Mouse (Mus musculus): Measurements from ENCODE around the gene Pmepa1. TPM values are rescaled to one million over a fixed set of nuclear protein-coding genes. Genes with fewer than 3 reads are reported as not detected.

Gene Pmepa1
- polyA plus RNA-seq, 1 experiment from 2014 or later = 5.3 TPM

GRCm38 (mm10) chr2:173217763-173218258 is 58.5 kb downstream of the Pmepa1 start:
- no peaks in the 10 kb centered on the region for H3K36me3 ChIP-seq (ENCODE audit: control insufficient read depth, insufficient read depth, low read length)
- no peaks in the 10 kb centered on the region for H3K27me3 ChIP-seq (ENCODE audit: control insufficient read depth, insufficient read depth, low read length)
- 97% methylated on average over 5 of the region's 5 CpGs for WGBS
- no peak overlapping the region for H3K4me3 ChIP-seq (ENCODE audit: low read depth, low read length)
- no peaks in the 10 kb centered on the region for H3K9me3 ChIP-seq (ENCODE audit: control insufficient read depth, low read length)
- no peak overlapping the region for H3K9ac ChIP-seq (ENCODE audit: low read length)
- peak; percentile 8 for DNase-seq (ENCODE audit: low spot score)
- no peak overlapping the region for H3K4me2 ChIP-seq (ENCODE audit: low read depth)
- ATAC-seq (ENCODE audit: insufficient read depth, low FRiP score, low TSS enrichment) = no peak
- H3K27ac ChIP-seq (ENCODE audit: low read depth, low read length) = no peak overlapping the region
- H3K4me1 ChIP-seq (ENCODE audit: control insufficient read depth, insufficient read depth, low read length) = no peaks in the 10 kb centered on the region

GRCm38 (mm10) chr2:173217246-173217645 is 59.1 kb downstream of the Pmepa1 start:
- Histone ChIP-seq H3K4me1 (ENCODE audit: control insufficient read depth, insufficient read depth, low read length) (no peaks in the 10 kb centered on the region), H3K36me3 (ENCODE audit: control insufficient read depth, insufficient read depth, low read length) (no peaks in the 10 kb centered on the region), H3K27me3 (ENCODE audit: control insufficient read depth, insufficient read depth, low read length) (no peaks in the 10 kb centered on the region), H3K4me3 (ENCODE audit: low read depth, low read length) (no peak overlapping the region), H3K9ac (ENCODE audit: low read length) (no peak overlapping the region), H3K27ac (ENCODE audit: low read depth, low read length) (no peak overlapping the region), H3K9me3 (ENCODE audit: control insufficient read depth, low read length) (no peaks in the 10 kb centered on the region), H3K4me2 (ENCODE audit: low read depth) (no peak overlapping the region)
- DNase-seq (ENCODE audit: low spot score) (peak; percentile 2), ATAC-seq (ENCODE audit: insufficient read depth, low FRiP score, low TSS enrichment) (no peak)
- WGBS = 76% methylated on average over 3 of the region's 3 CpGs

GRCm38 (mm10) chr2:173216840-173217239 is 59.5 kb downstream of the Pmepa1 start:
- no peak overlapping the region for H3K4me3 ChIP-seq (ENCODE audit: low read depth, low read length)

GRCm38 (mm10) chr2:173212227-173212626 is 64.1 kb downstream of the Pmepa1 start:
- no peak for ATAC-seq (ENCODE audit: insufficient read depth, low FRiP score, low TSS enrichment)

More at GRCm38 (mm10) chr2:173216840-173217239, 59.5 kb downstream of the Pmepa1 start:
- Histone ChIP-seq H3K9ac (ENCODE audit: low read length) (no peak overlapping the region), H3K9me3 (ENCODE audit: control insufficient read depth, low read length) (no peaks in the 10 kb centered on the region), H3K27me3 (ENCODE audit: control insufficient read depth, insufficient read depth, low read length) (no peaks in the 10 kb centered on the region), H3K4me2 (ENCODE audit: low read depth) (no peak overlapping the region), H3K36me3 (ENCODE audit: control insufficient read depth, insufficient read depth, low read length) (no peaks in the 10 kb centered on the region), H3K27ac (ENCODE audit: low read depth, low read length) (no peak overlapping the region), H3K4me1 (ENCODE audit: control insufficient read depth, insufficient read depth, low read length) (no peaks in the 10 kb centered on the region)
- DNase-seq (ENCODE audit: low spot score) (peak; percentile 6), ATAC-seq (ENCODE audit: insufficient read depth, low FRiP score, low TSS enrichment) (no peak)
- WGBS = 87% methylated on average over 7 of the region's 7 CpGs

GRCm38 (mm10) chr2:173209091-173209815 is 67.1 kb downstream of the Pmepa1 start:
- Histone ChIP-seq H3K4me2 (ENCODE audit: low read depth) (no peak overlapping the region), H3K27ac (ENCODE audit: low read depth, low read length) (no peak overlapping the region), H3K36me3 (ENCODE audit: control insufficient read depth, insufficient read depth, low read length) (no peaks in the 10 kb centered on the region), H3K9ac (ENCODE audit: low read length) (no peak overlapping the region), H3K9me3 (ENCODE audit: control insufficient read depth, low read length) (no peaks in the 10 kb centered on the region), H3K27me3 (ENCODE audit: control insufficient read depth, insufficient read depth, low read length) (no peaks in the 10 kb centered on the region), H3K4me1 (ENCODE audit: control insufficient read depth, insufficient read depth, low read length) (no peaks in the 10 kb centered on the region), H3K4me3 (ENCODE audit: low read depth, low read length) (no peak overlapping the region)
- DNase-seq (ENCODE audit: low spot score) (no peak), ATAC-seq (ENCODE audit: insufficient read depth, low FRiP score, low TSS enrichment) (no peak)
- 98% methylated on average over 7 of the region's 7 CpGs for WGBS

More at GRCm38 (mm10) chr2:173212227-173212626, 64.1 kb downstream of the Pmepa1 start:
- Histone ChIP-seq H3K27ac (ENCODE audit: low read depth, low read length) (no peak overlapping the region), H3K9ac (ENCODE audit: low read length) (no peak overlapping the region), H3K9me3 (ENCODE audit: control insufficient read depth, low read length) (no peaks in the 10 kb centered on the region), H3K4me2 (ENCODE audit: low read depth) (no peak overlapping the region), H3K27me3 (ENCODE audit: control insufficient read depth, insufficient read depth, low read length) (no peaks in the 10 kb centered on the region), H3K36me3 (ENCODE audit: control insufficient read depth, insufficient read depth, low read length) (no peaks in the 10 kb centered on the region), H3K4me1 (ENCODE audit: control insufficient read depth, insufficient read depth, low read length) (no peaks in the 10 kb centered on the region), H3K4me3 (ENCODE audit: low read depth, low read length) (no peak overlapping the region)
- no peak for DNase-seq (ENCODE audit: low spot score)
- WGBS = 78% methylated on average over 4 of the region's 4 CpGs

GRCm38 (mm10) chr2:173207051-173207450 is 69.3 kb downstream of the Pmepa1 start:
- Histone ChIP-seq H3K27ac (ENCODE audit: low read depth, low read length) (no peak overlapping the region), H3K9me3 (ENCODE audit: control insufficient read depth, low read length) (no peaks in the 10 kb centered on the region), H3K4me2 (ENCODE audit: low read depth) (no peak overlapping the region), H3K4me3 (ENCODE audit: low read depth, low read length) (no peak overlapping the region), H3K4me1 (ENCODE audit: control insufficient read depth, insufficient read depth, low read length) (no peaks in the 10 kb centered on the region), H3K9ac (ENCODE audit: low read length) (no peak overlapping the region), H3K36me3 (ENCODE audit: control insufficient read depth, insufficient read depth, low read length) (no peaks in the 10 kb centered on the region), H3K27me3 (ENCODE audit: control insufficient read depth, insufficient read depth, low read length) (no peaks in the 10 kb centered on the region)
- ATAC-seq (ENCODE audit: insufficient read depth, low FRiP score, low TSS enrichment) = no peak
- 96% methylated on average over 3 of the region's 3 CpGs for WGBS
- DNase-seq (ENCODE audit: low spot score) = no peak

- 92% methylated on average over 14 of the region's 14 CpGs for WGBS
- no peak overlapping the region for H3K4me3 ChIP-seq (ENCODE audit: low read depth, low read length)
- H3K9ac ChIP-seq (ENCODE audit: low read length) = no peak overlapping the region
- H3K27ac ChIP-seq (ENCODE audit: low read depth, low read length) = no peak overlapping the region
- H3K9me3 ChIP-seq (ENCODE audit: control insufficient read depth, low read length) = no peaks in the 10 kb centered on the region
- H3K4me1 ChIP-seq (ENCODE audit: control insufficient read depth, insufficient read depth, low read length) = no peaks in the 10 kb centered on the region
- no peaks in the 10 kb centered on the region for H3K36me3 ChIP-seq (ENCODE audit: control insufficient read depth, insufficient read depth, low read length)
- ATAC-seq (ENCODE audit: insufficient read depth, low FRiP score, low TSS enrichment) = no peak
- DNase-seq (ENCODE audit: low spot score) = no peak
- H3K27me3 ChIP-seq (ENCODE audit: control insufficient read depth, insufficient read depth, low read length) = no peaks in the 10 kb centered on the region
- no peak overlapping the region for H3K4me2 ChIP-seq (ENCODE audit: low read depth)
Observed at GRCm38 (mm10) chr2:173205563-173206099, 70.7 kb downstream of the Pmepa1 start.

- H3K27ac ChIP-seq (ENCODE audit: low read depth, low read length) = no peak overlapping the region
- no peak overlapping the region for H3K9ac ChIP-seq (ENCODE audit: low read length)
- H3K9me3 ChIP-seq (ENCODE audit: control insufficient read depth, low read length) = no peaks in the 10 kb centered on the region
- H3K36me3 ChIP-seq (ENCODE audit: control insufficient read depth, insufficient read depth, low read length) = no peaks in the 10 kb centered on the region
- ATAC-seq (ENCODE audit: insufficient read depth, low FRiP score, low TSS enrichment) (no peak), DNase-seq (ENCODE audit: low spot score) (no peak)
- no peaks in the 10 kb centered on the region for H3K27me3 ChIP-seq (ENCODE audit: control insufficient read depth, insufficient read depth, low read length)
- WGBS = 74% methylated on average over 4 of the region's 4 CpGs
- no peak overlapping the region for H3K4me3 ChIP-seq (ENCODE audit: low read depth, low read length)
- H3K4me2 ChIP-seq (ENCODE audit: low read depth) = no peak overlapping the region
- H3K4me1 ChIP-seq (ENCODE audit: control insufficient read depth, insufficient read depth, low read length) = no peaks in the 10 kb centered on the region
Observed at GRCm38 (mm10) chr2:173204671-173205070, 71.7 kb downstream of the Pmepa1 start.

GRCm38 (mm10) chr2:173203726-173204125 is 72.6 kb downstream of the Pmepa1 start:
- Histone ChIP-seq H3K27me3 (ENCODE audit: control insufficient read depth, insufficient read depth, low read length) (no peaks in the 10 kb centered on the region), H3K9ac (ENCODE audit: low read length) (no peak overlapping the region), H3K36me3 (ENCODE audit: control insufficient read depth, insufficient read depth, low read length) (no peaks in the 10 kb centered on the region), H3K27ac (ENCODE audit: low read depth, low read length) (no peak overlapping the region), H3K4me3 (ENCODE audit: low read depth, low read length) (no peak overlapping the region), H3K4me2 (ENCODE audit: low read depth) (no peak overlapping the region), H3K9me3 (ENCODE audit: control insufficient read depth, low read length) (no peaks in the 10 kb centered on the region), H3K4me1 (ENCODE audit: control insufficient read depth, insufficient read depth, low read length) (no peaks in the 10 kb centered on the region)
- no peak for ATAC-seq (ENCODE audit: insufficient read depth, low FRiP score, low TSS enrichment)
- DNase-seq (ENCODE audit: low spot score) = no peak
- WGBS = 83% methylated on average over 3 of the region's 3 CpGs

All from neural tube, embryonic 11.5 days (tissue).